Mouse (Mus musculus) cerebral cortex, adult 2 months (tissue): ENCODE measurements around the gene Rnaseh2b.

ENCODE experiments used
- WGBS: fragments of 180-500 bp; shearing (Covaris S2); methylation state at CpG from one replicate; pipeline ENCODE4 v1.1.7; 2018; 5-methylcytosine and 5-hydroxymethylcytosine counted together

The Rnaseh2b gene

DNA sequence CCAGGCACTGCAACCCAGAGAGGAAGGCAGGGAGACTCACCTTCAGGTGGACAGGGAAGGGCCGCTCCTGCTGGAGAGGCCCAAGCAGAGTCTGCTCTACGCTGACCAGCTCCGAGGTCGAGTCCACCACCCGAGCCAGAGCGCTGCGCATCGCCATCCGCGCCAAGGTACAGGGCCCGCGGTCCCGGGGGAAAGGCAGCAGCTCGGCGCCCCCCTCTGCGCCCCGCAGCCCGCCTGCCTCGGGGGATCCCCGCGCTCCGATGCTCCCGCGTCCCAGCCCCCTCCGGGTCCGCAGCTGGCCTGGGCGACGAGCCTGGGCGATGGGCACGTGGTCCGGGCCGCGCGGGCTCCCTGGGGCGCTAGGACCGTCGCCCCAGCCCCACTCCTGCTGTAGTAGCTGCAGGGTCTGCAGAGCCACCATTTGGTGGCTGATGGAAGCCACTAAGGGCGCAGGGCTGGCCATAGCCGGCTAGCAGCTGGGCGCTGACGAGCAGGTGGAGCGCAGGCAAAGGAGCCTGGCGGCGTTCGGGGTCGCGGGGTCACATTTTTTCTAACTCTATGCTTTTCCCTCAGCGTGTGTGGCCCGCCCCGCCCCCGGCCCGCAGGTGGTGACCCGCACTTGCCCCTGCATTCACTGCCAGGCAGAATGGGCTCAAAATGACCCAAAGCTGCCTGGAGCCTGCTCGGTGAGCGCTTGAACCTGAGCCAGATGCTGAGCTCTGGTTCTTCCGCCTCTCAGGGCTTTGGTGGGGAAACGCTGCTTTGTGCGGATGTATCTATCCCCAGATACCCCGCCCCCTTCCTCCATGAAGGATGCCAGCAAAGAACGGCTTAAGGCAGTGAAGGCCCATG is at the start of gene Rnaseh2b, which contains the start of gene Dleu7:
Gene Rnaseh2b, plus strand, starts transcription at position 102 of the 852 bp plus-strand sequence.
Gene Dleu7, minus strand, starts transcription at position 560 of the 852 bp plus-strand sequence.
- WGBS: 2% methylated on average over 60 of the region's 60 CpGs

DNA sequence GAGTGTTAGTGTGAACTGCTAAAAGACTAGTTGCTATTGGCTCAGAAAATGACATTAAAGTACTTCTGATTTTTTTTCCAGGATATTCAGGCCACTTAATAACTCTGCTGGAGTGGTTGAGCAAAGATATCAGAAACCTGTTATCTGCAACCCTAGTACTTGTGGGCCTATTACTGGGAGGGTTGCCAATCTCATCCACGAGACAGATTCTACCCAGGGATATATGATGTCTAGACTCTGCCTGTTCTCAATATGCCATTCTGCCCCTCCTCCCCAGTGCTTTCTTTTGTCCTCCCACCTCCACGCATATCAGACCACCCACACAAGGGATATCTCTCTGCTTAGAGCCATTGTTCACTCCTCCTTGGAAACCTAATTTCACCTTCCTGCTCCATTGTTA is 48.9 kb upstream of the Rnaseh2b start:
- 74% methylated on average over 2 of the region's 2 CpGs for WGBS

DNA sequence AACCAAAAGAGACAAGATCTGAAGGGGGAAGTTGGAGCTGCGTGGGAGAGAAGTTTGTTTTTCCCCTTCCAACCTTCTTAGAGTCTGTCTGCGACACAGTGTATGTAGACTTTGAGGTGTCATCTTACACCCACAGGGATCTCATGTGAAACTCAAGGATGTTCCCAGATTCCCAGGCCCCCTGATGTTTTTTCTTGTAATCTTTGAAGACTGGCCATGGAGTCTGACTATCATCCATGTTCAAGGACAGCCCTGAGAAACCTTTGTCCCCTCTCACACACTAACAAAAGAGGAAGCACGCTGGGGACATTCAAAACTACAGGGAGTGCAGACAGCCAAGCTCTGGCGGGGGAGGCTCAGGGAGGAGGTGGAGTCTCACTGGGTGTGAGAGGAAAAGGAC is 46.8 kb upstream of the Rnaseh2b start:
- 58% methylated on average over 4 of the region's 4 CpGs for WGBS

DNA sequence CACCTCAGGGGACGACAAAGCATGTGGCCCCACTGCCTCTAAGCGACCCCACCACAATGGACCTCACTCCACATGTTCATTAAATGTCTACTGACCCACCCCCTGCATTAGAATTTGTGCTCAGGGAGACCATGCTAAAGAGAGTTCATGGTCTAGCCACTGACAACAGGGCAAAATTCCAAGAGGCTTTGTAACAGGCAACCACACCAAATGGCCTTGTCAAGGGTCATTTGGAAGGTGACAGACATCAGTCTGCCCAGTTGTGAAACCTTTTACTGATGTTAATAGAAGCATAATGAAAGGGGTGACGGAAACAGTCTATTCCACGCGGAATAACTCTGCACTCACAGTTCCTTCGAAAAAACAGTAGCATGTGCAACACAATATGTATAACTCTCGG is 44.0 kb upstream of the Rnaseh2b start:
- 87% methylated on average over 7 of the region's 7 CpGs for WGBS

DNA sequence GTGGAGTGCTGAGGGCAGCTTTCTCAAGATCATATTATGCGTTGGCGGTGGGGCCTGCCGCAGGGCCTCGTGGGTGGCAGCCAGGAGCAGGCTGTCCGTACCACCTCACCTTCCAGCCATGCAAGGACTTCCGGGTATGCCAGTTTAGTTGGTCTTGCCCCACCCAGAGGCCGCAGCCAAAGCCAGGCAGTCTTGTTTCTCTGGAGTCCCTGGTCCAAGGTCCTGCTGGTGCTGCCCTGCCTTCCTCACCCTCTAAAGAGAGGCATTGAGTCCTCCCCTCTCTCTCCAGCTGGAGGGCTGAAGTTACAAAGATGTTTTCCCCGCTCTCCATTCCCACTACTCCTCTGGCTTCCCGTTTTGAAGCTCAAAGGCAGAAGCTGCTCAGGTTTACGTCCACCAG is 43.6 kb upstream of the Rnaseh2b start:
- WGBS: 89% methylated on average over 10 of the region's 10 CpGs

DNA sequence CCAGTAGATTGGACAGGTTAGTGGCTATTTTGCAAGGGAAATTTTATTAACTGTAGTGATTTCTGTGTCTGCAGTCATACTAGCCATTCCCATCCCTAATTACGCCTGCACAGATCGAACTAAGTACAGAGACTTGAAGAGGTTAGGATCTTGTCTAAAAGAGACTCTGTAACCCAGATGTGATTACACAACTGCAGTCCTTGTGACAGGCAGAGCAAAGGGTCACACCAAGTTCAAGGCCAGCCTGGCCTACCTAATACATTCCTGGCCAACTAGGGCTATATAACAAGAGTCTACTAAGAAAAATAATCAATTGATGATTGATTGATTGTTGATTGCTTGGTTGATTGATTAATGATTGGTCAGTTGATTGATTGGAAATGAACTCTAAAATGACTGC is 43.1 kb upstream of the Rnaseh2b start:
- 96% methylated on average over 2 of the region's 2 CpGs for WGBS

DNA sequence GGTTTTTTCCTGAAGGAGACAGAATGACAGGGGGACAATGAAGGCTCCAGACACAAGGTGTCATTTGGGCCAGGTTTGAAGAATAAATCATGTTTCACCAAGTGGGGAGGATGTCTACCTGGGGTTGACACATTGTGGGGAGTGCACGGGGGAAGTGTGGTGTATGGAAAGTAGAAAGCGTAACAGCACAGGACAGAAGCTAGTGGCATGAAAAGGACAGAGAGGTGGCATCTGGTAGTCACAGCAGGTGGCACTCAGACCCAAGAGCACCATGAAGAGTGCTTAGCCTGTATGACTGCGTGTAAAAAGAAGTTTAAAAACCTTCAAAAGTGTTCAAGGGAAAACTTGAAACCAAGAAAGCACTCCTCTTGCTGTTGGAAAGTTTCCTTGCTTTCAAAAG is 42.3 kb upstream of the Rnaseh2b start:
- 91% methylated on average over 3 of the region's 3 CpGs for WGBS

DNA sequence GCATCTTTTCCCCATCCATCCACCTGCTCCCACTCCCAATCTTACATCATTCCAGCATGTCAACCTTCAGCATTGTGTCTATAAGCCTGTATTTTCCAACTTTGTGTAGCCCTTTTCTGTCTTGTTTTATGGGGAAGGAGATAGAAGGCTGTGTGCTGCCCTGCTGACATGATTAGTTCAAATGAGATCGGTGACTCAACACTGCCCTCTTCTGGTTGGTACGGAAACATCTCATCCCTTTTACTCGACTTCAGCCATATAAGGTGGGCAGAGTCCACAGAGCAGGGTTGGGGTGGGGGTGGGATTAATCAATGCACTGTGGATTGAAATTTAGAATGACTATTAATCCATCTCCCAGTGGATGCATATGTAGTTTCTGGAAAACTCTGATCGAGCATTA is 40.4 kb upstream of the Rnaseh2b start:
- WGBS: 9% methylated on average over 4 of the region's 4 CpGs

DNA sequence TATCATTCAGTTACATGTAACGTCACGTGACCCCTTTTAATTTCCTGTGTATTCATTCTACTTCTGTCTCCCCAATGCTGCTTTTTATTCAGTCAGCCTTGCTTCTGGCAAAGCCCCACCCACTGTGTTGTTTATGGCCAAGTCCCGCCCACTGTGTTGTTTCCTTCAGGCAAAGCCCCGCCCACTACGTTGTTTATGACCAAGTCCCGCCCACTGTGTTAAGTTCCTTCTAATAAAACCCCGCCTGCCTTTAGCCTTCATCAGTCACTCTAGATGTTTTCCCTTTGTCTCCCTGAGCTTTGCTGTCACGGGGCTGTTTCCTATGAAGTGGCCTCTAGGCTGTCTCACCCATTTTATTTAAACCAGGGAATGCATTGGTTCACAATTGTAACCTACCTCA is 38.0 kb upstream of the Rnaseh2b start:
- WGBS: 64% methylated on average over 8 of the region's 8 CpGs

DNA sequence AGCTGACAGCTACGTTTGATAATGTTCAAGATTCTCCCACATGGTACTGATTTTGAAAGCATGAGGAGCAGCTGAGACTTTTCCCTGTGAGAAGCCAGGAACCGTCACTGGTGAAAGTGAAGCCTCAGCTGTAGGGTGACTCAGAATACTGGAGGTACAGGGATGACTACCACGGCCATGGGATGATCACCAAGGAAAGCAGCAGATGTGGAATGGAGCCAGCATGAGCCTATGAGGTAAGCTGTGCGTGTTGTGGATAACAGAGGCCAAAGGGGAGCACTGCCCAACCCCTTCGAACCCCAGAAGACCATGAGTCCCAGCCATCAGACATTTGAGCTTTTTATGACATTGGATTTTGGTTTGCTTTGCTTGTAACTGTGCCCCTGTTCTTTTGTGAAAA is 36.3 kb upstream of the Rnaseh2b start:
- 77% methylated on average over 5 of the region's 5 CpGs for whole genome bisulfite sequencing

DNA sequence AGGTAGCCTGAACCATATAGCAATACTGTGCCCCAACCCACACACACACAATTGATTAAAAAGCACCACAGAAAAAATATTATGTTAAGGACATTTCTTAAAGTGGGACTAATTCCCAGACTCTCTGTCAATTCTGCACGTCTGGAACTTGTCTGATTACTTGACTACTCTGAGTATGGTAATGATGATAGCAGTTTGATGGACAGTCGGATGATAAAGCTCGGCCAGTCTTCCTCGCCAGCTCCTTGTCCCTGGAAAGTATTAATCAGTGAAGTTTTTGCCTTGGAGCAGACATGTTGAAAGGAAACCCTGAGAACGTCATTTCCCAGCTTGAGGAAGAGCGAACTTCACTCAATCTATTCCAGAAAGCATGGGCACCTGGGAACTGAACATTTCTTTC is 34.3 kb upstream of the Rnaseh2b start:
- WGBS: 93% methylated on average over 6 of the region's 6 CpGs

DNA sequence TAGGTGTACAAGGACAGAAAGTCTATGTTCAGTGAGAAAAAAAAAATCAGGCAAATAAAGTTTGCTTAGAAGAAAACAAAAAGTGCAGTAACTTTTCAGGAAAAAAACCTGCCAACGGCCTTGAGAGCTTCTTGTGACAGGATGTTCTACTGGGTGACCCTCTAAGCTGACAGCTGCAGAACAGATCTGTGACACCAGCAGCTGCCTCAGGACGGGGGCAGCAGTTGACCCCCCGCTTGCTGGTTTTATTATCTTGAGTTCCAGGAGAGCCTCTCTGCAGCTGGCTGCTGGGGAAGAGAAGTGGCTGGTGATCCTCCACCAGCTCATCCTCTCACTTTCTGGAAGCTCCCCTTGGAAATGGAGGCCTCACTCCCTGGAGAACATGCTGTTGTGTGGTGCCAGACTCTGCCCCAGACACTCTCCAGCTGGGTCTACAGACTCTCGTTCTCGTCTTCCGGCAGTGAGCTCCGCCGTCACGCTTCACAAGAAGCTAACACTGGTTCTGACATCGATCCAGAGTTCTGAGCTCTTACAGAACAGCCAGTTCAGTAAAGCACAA is 33.3 kb upstream of the Rnaseh2b start:
- WGBS: 61% methylated on average over 10 of the region's 10 CpGs

DNA sequence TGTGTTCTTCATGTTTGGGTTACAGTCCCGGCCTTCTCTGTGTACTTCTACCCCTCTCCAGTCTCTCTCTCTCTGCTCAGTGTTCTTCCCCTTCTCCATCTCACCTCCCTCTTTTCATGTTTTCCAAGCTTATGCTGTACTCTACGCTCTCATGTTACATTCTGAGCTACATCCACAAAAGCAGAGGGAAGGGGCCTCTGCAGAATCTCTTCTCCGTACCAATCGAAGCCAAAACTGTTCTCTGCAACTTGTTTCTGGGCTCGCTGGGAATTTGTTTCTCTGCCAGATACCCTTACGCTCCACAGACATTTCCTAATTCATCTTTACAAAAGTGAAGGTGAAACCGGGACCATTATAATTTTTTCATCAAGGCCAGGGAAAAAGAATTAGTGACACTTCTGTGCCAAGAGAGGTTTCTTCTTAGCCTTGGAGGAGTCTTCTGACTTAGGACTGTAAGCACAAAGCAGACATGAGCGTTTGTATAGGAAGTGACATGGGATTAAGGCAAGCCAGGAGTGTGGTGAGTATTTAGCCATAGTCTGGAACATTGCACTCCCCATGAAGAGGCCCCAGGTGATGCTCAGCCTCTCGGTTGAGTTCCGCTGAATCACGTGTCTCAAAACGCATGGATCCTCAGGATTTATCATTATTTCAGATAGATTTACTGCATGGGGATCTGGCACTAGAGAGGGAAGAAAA is 21.5 kb upstream of the Rnaseh2b start:
- WGBS: 81% methylated on average over 12 of the region's 12 CpGs

DNA sequence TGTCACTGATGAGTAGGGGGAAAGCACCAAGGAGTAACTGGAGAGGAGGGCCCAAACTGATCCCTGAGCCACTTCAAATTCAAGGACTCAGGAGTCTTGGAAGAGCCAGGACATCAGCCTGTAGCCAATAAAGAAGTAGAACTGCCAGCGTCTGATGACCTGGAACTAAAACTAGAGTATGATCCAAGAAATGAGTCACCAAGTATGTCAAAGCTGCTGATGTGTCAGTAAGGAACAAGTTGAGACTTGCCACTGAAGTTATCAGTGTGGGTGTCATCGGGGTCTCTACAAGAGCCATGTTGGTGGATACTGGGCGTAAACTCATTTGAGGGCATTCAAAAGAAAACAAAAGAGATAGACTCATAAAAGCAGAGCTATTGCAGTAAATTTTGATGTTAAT is 18.8 kb upstream of the Rnaseh2b start:
- 82% methylated on average over 3 of the region's 3 CpGs for WGBS

DNA sequence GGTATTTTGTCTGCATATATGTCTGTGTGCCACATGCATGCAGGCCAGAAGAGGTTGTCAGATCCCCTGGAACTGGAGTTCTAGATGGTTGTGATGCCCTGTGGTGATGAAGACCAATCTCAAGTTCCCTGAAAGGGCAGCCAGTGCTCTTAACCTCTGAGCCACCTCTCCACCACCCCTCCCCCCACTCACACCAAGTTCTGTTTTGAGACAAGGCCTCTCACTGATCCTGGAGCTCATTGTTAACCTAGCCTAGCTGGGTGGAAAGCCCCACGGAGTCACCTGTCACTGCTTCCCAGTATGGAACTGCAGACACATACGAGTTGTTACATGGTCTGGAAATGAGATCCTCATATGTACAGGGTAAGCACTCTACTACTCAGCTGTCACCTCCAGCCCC is 9.4 kb upstream of the Rnaseh2b start:
- WGBS: 81% methylated on average over 2 of the region's 2 CpGs

DNA sequence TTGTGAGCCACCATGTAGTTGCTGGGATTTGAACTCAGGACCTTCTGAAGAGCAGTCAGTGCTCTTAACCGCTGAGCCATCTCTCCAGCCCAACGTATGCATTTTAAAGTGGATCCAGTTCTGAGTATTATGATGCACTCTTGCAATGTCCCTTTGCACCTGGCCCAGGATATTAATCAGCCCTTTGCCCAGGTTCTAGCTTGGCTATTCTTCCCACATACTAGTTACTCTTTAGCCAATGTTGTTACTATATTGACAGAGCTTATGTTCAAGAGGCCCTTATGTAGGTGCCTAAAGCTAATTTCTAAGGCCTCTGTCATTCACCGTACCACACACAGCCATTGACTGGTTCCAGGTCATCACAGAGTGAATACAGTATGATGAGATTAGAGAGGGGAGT is 3.7 kb upstream of the Rnaseh2b start:
- WGBS: 97% methylated on average over 3 of the region's 3 CpGs

DNA sequence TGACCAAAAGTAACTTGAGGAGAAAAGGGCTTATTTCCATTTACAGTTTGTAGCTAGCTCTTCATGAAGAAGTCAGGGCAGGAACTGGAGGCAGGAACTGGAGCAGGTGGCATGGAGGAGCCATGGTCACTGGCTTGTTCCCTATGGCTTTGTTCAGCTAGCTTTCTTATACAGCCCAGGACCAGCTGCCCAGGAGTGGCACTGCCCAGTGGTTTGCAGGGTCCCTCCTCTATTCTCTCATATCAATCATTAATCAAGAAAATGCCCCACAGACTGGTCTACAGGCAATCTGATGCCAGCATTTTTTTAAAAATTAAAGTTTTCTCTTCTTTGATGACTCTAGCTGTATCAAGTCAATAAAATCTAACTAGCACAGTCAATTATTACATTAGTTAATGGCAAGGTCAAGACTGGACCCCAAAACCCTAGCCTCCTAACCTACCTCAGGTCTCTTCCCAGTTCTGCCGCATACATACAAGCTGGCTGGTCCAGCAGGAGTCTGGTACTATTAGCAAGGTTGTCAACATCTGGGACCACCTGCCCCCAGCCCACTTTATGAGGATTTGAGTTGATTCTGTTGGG is 892 bp upstream of the Rnaseh2b start:
- 97% methylated on average over 1 of the region's 1 CpGs for whole genome bisulfite sequencing

DNA sequence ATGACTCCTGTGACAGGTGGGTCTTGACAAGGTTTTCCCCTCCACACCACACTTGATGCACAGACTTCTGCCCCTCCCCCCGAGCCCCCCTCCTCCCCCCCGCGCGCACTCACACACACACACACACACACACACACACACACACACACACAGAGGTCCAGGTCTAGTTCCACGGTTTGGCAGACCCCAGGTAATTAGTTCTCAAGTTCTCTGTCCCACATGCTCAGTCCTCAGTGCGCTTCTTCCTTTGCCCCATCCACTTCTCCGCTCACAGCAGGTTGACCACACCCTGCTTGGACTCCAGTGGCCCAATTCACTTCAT is 262 bp upstream of the Rnaseh2b start:
- WGBS: 48% methylated on average over 7 of the region's 7 CpGs

DNA sequence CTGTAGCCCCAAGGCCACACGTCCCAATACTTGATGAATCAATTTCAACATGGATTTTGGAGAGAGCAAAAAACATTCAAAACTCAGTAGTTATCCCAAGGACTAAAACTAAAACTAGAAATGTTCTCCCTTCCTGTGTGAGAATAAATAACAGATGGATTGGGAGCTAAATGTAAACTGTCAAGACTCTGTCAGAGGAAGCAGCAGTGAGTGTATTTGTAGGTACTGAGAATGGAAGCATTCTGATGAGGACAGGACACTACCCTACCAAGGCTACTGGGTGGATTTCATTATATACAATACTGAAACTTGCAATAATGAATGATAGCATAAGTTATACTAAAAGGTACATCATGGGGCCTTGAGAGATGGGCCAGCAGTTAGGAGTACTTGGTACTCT is 6.4 kb downstream of the Rnaseh2b start:
- 65% methylated on average over 1 of the region's 1 CpGs for WGBS

DNA sequence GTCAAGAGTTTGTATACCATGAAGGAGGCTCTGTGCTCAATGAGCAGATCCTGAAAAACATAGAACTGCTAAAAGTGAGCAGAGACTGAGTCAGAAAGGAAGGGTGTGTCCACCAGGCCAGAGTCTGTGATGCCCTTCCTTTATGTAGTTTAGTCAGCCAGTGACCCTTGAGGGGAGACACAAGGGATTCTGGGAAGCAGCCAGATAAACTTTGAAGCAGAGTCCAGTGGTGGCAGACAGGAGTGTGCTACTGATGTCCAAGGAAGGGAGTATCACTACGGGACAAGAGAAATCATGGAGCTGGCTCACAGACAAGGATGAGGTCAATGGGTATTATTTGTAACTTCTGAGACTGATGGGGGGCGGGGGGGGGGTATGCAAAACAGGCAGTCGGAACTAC is 7.6 kb downstream of the Rnaseh2b start:
- WGBS: 73% methylated on average over 3 of the region's 3 CpGs

DNA sequence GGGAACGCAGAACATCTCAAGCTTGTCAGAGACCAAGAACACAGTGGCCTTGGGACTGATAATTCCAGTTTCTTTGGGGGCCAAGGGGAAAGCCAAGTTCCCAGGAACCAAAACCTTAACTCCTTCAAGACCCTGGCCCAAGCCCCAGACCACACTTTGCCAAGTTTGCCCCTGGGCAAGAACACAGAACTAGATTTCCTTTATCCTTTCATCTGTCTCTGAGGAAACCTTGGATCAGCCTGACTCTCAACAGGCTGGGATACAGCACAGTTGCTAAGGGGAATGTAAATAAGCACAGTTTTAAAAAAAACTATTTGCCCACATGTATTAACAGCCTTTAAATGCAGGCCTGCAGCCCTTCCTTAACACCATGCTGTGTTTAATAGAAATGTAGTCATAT is 15.2 kb downstream of the Rnaseh2b start:
- WGBS: 79% methylated on average over 1 of the region's 1 CpGs

DNA sequence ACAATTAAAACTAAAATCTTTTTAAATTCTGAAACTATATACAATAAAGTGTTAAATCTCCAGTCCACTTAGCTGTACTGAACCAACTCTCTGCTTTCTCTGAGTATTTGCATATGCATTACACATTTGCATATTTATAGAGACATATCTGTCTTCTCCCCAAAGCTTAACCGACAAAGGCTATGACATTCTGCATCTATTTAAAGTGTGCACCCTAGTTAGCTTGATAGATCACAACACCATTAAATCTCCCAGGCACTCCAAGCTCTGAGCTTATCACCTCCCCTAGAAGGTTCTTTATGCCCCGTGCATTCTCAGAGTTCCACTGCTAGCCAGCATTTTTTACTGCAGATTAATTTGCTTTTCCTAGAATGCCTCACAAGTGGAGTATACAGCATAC is 16.6 kb downstream of the Rnaseh2b start:
- WGBS: 32% methylated on average over 2 of the region's 2 CpGs

DNA sequence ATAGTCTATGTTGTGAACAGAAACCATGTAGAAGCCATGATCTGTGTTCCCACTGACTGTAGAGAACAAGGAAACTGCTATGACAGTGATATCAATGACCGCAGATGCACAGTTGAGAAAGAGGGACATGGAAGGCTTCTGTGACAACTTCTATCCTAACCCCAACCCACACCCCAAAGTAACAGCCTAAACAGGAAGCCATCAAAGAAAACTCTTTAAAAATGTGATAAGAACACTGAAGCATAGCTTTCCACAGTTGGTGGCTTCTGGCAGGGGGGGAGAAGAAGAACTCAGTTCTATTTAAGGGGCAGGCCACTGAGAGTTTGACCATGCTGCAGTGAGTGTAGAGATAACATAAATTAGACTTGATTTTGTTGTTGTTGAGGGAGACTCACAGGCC is 19.3 kb downstream of the Rnaseh2b start:
- 98% methylated on average over 1 of the region's 1 CpGs for WGBS
